Mouse (Mus musculus): ENCODE results near the gene Nup107. TPM values are rescaled to one million over a fixed set of nuclear protein-coding genes. Genes with fewer than 3 reads are reported as not detected.

Gene Nup107
- polyA plus RNA-seq, 1 experiment from 2014 or later: 104 TPM

- Histone ChIP-seq H3K27me3 (ENCODE audit: control insufficient read depth, insufficient read depth, low read length) (no peaks in the 10 kb centered on the region), H3K9me3 (ENCODE audit: control insufficient read depth, low read length) (no peaks in the 10 kb centered on the region), H3K36me3 (ENCODE audit: control insufficient read depth, insufficient read depth, low read length) (no peaks in the 10 kb centered on the region), H3K4me2 (ENCODE audit: low read depth, low read length, severe bottlenecking) (no peak overlapping the region), H3K4me3 (ENCODE audit: low read depth, low read length) (no peak overlapping the region), H3K27ac (ENCODE audit: low read depth, low read length) (no peak overlapping the region), H3K9ac (ENCODE audit: low read length) (no peak overlapping the region), H3K4me1 (replicated peaks; ENCODE audit: control insufficient read depth, insufficient read depth, low read length) (no peaks in the 10 kb centered on the region)
- DNase-seq (ENCODE audit: low spot score) (no peak), ATAC-seq (replicated peaks; ENCODE audit: low FRiP score) (no peak)
- WGBS: 92% methylated on average over 7 of the region's 7 CpGs
Measured at GRCm38 (mm10) chr10:117829472-117830155, 37.1 kb upstream of the Nup107 start.

- Histone ChIP-seq H3K27me3 (ENCODE audit: control insufficient read depth, insufficient read depth, low read length) (no peaks in the 10 kb centered on the region), H3K36me3 (ENCODE audit: control insufficient read depth, insufficient read depth, low read length) (no peaks in the 10 kb centered on the region), H3K4me1 (replicated peaks; ENCODE audit: control insufficient read depth, insufficient read depth, low read length) (no peaks in the 10 kb centered on the region), H3K4me2 (ENCODE audit: low read depth, low read length, severe bottlenecking) (no peak overlapping the region), H3K9me3 (ENCODE audit: control insufficient read depth, low read length) (no peaks in the 10 kb centered on the region), H3K9ac (ENCODE audit: low read length) (no peak overlapping the region), H3K4me3 (ENCODE audit: low read depth, low read length) (no peak overlapping the region), H3K27ac (ENCODE audit: low read depth, low read length) (no peak overlapping the region)
- ATAC-seq (replicated peaks; ENCODE audit: low FRiP score): no peak
- no peak for DNase-seq (ENCODE audit: low spot score)
- 88% methylated on average over 4 of the region's 4 CpGs for WGBS
Measured at GRCm38 (mm10) chr10:117829022-117829421, 36.5 kb upstream of the Nup107 start.

- H3K27me3 ChIP-seq (ENCODE audit: control insufficient read depth, insufficient read depth, low read length): no peaks in the 10 kb centered on the region
- ATAC-seq (replicated peaks; ENCODE audit: low FRiP score) (no peak), DNase-seq (ENCODE audit: low spot score) (no peak)
- no peaks in the 10 kb centered on the region for H3K4me1 ChIP-seq (replicated peaks; ENCODE audit: control insufficient read depth, insufficient read depth, low read length)
- H3K4me3 ChIP-seq (ENCODE audit: low read depth, low read length): no peak overlapping the region
- H3K9me3 ChIP-seq (ENCODE audit: control insufficient read depth, low read length): no peaks in the 10 kb centered on the region
- WGBS: 88% methylated on average over 4 of the region's 4 CpGs
- no peak overlapping the region for H3K9ac ChIP-seq (ENCODE audit: low read length)
- no peaks in the 10 kb centered on the region for H3K36me3 ChIP-seq (ENCODE audit: control insufficient read depth, insufficient read depth, low read length)
- no peak overlapping the region for H3K27ac ChIP-seq (ENCODE audit: low read depth, low read length)
- H3K4me2 ChIP-seq (ENCODE audit: low read depth, low read length, severe bottlenecking): no peak overlapping the region
Measured at GRCm38 (mm10) chr10:117828536-117828935, 36.0 kb upstream of the Nup107 start.

- no peak overlapping the region for H3K4me3 ChIP-seq (ENCODE audit: low read depth, low read length)
- H3K9ac ChIP-seq (ENCODE audit: low read length): no peak overlapping the region
- DNase-seq (ENCODE audit: low spot score) (no peak), ATAC-seq (replicated peaks; ENCODE audit: low FRiP score) (no peak)
- no peaks in the 10 kb centered on the region for H3K27me3 ChIP-seq (ENCODE audit: control insufficient read depth, insufficient read depth, low read length)
- no peaks in the 10 kb centered on the region for H3K4me1 ChIP-seq (replicated peaks; ENCODE audit: control insufficient read depth, insufficient read depth, low read length)
- 90% methylated on average over 4 of the region's 4 CpGs for whole genome bisulfite sequencing
- no peak overlapping the region for H3K4me2 ChIP-seq (ENCODE audit: low read depth, low read length, severe bottlenecking)
- no peak overlapping the region for H3K27ac ChIP-seq (ENCODE audit: low read depth, low read length)
- H3K36me3 ChIP-seq (ENCODE audit: control insufficient read depth, insufficient read depth, low read length): no peaks in the 10 kb centered on the region; the same call in 1 of the 2 replicates
- no peaks in the 10 kb centered on the region for H3K9me3 ChIP-seq (ENCODE audit: control insufficient read depth, low read length)
Measured at GRCm38 (mm10) chr10:117824647-117825046, 32.1 kb upstream of the Nup107 start.

- H3K9me3 ChIP-seq (ENCODE audit: control insufficient read depth, low read length): no peaks in the 10 kb centered on the region
- ATAC-seq (replicated peaks; ENCODE audit: low FRiP score) (no peak), DNase-seq (ENCODE audit: low spot score) (no peak)
- H3K4me2 ChIP-seq (ENCODE audit: low read depth, low read length, severe bottlenecking): no peak overlapping the region
- H3K4me1 ChIP-seq (replicated peaks; ENCODE audit: control insufficient read depth, insufficient read depth, low read length): no peaks in the 10 kb centered on the region
- H3K27me3 ChIP-seq (ENCODE audit: control insufficient read depth, insufficient read depth, low read length): no peaks in the 10 kb centered on the region
- 77% methylated on average over 4 of the region's 4 CpGs for WGBS
- H3K4me3 ChIP-seq (ENCODE audit: low read depth, low read length): no peak overlapping the region
- no peaks in the 10 kb centered on the region; the same call in 1 of the 2 replicates for H3K36me3 ChIP-seq (ENCODE audit: control insufficient read depth, insufficient read depth, low read length)
- H3K9ac ChIP-seq (ENCODE audit: low read length): no peak overlapping the region
- H3K27ac ChIP-seq (ENCODE audit: low read depth, low read length): no peak overlapping the region
Measured at GRCm38 (mm10) chr10:117824139-117824538, 31.6 kb upstream of the Nup107 start.

GRCm38 (mm10) chr10:117823321-117823720, 30.8 kb upstream of the Nup107 start:
- Histone ChIP-seq H3K27ac (ENCODE audit: low read depth, low read length) (no peak overlapping the region), H3K4me3 (ENCODE audit: low read depth, low read length) (no peak overlapping the region), H3K36me3 (ENCODE audit: control insufficient read depth, insufficient read depth, low read length) (no peaks in the 10 kb centered on the region; the same call in 1 of the 2 replicates), H3K4me1 (replicated peaks; ENCODE audit: control insufficient read depth, insufficient read depth, low read length) (no peaks in the 10 kb centered on the region), H3K9ac (ENCODE audit: low read length) (no peak overlapping the region), H3K27me3 (ENCODE audit: control insufficient read depth, insufficient read depth, low read length) (no peaks in the 10 kb centered on the region), H3K9me3 (ENCODE audit: control insufficient read depth, low read length) (no peaks in the 10 kb centered on the region), H3K4me2 (ENCODE audit: low read depth, low read length, severe bottlenecking) (no peak overlapping the region)
- no peak for DNase-seq (ENCODE audit: low spot score)
- ATAC-seq (replicated peaks; ENCODE audit: low FRiP score): no peak
- WGBS: 91% methylated on average over 6 of the region's 6 CpGs

GRCm38 (mm10) chr10:117818600-117818999, 26.1 kb upstream of the Nup107 start:
- Histone ChIP-seq H3K36me3 (ENCODE audit: control insufficient read depth, insufficient read depth, low read length) (peaks cover 2% of the 10 kb centered on the region; the same call in 1 of the 2 replicates), H3K9ac (ENCODE audit: low read length) (no peak overlapping the region)
- 91% methylated on average over 6 of the region's 6 CpGs for WGBS

GRCm38 (mm10) chr10:117816721-117817120, 24.2 kb upstream of the Nup107 start:
- Histone ChIP-seq H3K9ac (ENCODE audit: low read length) (no peak overlapping the region), H3K27ac (ENCODE audit: low read depth, low read length) (no peak overlapping the region), H3K4me1 (replicated peaks; ENCODE audit: control insufficient read depth, insufficient read depth, low read length) (no peaks in the 10 kb centered on the region), H3K27me3 (ENCODE audit: control insufficient read depth, insufficient read depth, low read length) (no peaks in the 10 kb centered on the region), H3K36me3 (ENCODE audit: control insufficient read depth, insufficient read depth, low read length) (peaks cover 2% of the 10 kb centered on the region; the same call in 1 of the 2 replicates), H3K4me3 (ENCODE audit: low read depth, low read length) (no peak overlapping the region), H3K4me2 (ENCODE audit: low read depth, low read length, severe bottlenecking) (no peak overlapping the region), H3K9me3 (ENCODE audit: control insufficient read depth, low read length) (no peaks in the 10 kb centered on the region)
- ATAC-seq (replicated peaks; ENCODE audit: low FRiP score) (no peak), DNase-seq (ENCODE audit: low spot score) (no peak)
- WGBS: 93% methylated on average over 6 of the region's 6 CpGs

More at GRCm38 (mm10) chr10:117818600-117818999, 26.1 kb upstream of the Nup107 start:
- no peak for DNase-seq (ENCODE audit: low spot score)
- H3K4me1 ChIP-seq (replicated peaks; ENCODE audit: control insufficient read depth, insufficient read depth, low read length): no peaks in the 10 kb centered on the region
- ATAC-seq (replicated peaks; ENCODE audit: low FRiP score): no peak
- H3K4me2 ChIP-seq (ENCODE audit: low read depth, low read length, severe bottlenecking): no peak overlapping the region
- H3K4me3 ChIP-seq (ENCODE audit: low read depth, low read length): no peak overlapping the region
- no peak overlapping the region for H3K27ac ChIP-seq (ENCODE audit: low read depth, low read length)
- no peaks in the 10 kb centered on the region for H3K9me3 ChIP-seq (ENCODE audit: control insufficient read depth, low read length)
- no peaks in the 10 kb centered on the region for H3K27me3 ChIP-seq (ENCODE audit: control insufficient read depth, insufficient read depth, low read length)

- Histone ChIP-seq H3K4me1 (replicated peaks; ENCODE audit: control insufficient read depth, insufficient read depth, low read length) (no peaks in the 10 kb centered on the region), H3K27ac (ENCODE audit: low read depth, low read length) (no peak overlapping the region), H3K9me3 (ENCODE audit: control insufficient read depth, low read length) (no peaks in the 10 kb centered on the region), H3K27me3 (ENCODE audit: control insufficient read depth, insufficient read depth, low read length) (no peaks in the 10 kb centered on the region), H3K36me3 (ENCODE audit: control insufficient read depth, insufficient read depth, low read length) (peaks cover 2% of the 10 kb centered on the region; the same call in 1 of the 2 replicates), H3K4me3 (ENCODE audit: low read depth, low read length) (no peak overlapping the region), H3K9ac (ENCODE audit: low read length) (no peak overlapping the region), H3K4me2 (ENCODE audit: low read depth, low read length, severe bottlenecking) (no peak overlapping the region)
- ATAC-seq (replicated peaks; ENCODE audit: low FRiP score) (no peak), DNase-seq (ENCODE audit: low spot score) (no peak)
- 97% methylated on average over 2 of the region's 2 CpGs for WGBS
Measured at GRCm38 (mm10) chr10:117812501-117812900, 20.0 kb upstream of the Nup107 start.

Measured in forebrain, embryonic 11.5 days (tissue).